Mouse (Mus musculus) CH12.LX (cell line): Measurements from ENCODE around the gene Smo. TPM values are rescaled to one million over a fixed set of nuclear protein-coding genes. Genes with fewer than 3 reads are reported as not detected.

ENCODE experiments used
- DNase-seq: peaks from one replicate; pipeline ENCODE4 v3.0.0-alpha.2; 2013; ENCODE audit errors: extremely low read depth
- H3K27ac ChIP-seq: 2 replicates; pipeline ENCODE4 v1.5.1; 2012; ENCODE audit warnings: low read depth, mild to moderate bottlenecking, control low read depth, moderate library complexity; ENCODE audit not compliant: insufficient read depth
- H3K27me3 ChIP-seq: replicated peaks from 2 replicates; pipeline ENCODE3; 2012; ENCODE audit warnings: inconsistent platforms
- H3K36me3 ChIP-seq, 2 experiments: replicated peaks in 1 of 2; 2 replicates each; pipeline versions ENCODE3 to v1.6.1; 2012; ENCODE audit warnings: inconsistent platforms in 1 of 2, low read length in 1 of 2, mild to moderate bottlenecking in 1 of 2, mixed read lengths in 1 of 2, moderate library complexity in 1 of 2; ENCODE audit not compliant: control insufficient read depth in 1 of 2, insufficient read depth in 1 of 2
- H3K4me1 ChIP-seq, 2 experiments: 2 replicates each; pipeline ENCODE4 v1.6.1; 2012; ENCODE audit warnings: inconsistent platforms in 1 of 2, moderate library complexity in 1 of 2; ENCODE audit not compliant: insufficient read depth in 2 of 2, control insufficient read depth in 1 of 2
- H3K4me2 ChIP-seq: 2 replicates; pipeline ENCODE4 v1.6.1; 2012; ENCODE audit warnings: low read depth, mild to moderate bottlenecking, control low read depth; ENCODE audit not compliant: poor library complexity, insufficient read depth, severe bottlenecking
- H3K4me3 ChIP-seq, 3 experiments: fragments of 150-350 bp in 1 of 3; sonication (generic) in 1 of 3; replicated peaks in 1 of 3; 2 replicates each; pipeline versions ENCODE3 to v1.5.1; 2011 to 2012; ENCODE audit warnings: low read depth in 2 of 3, low read length in 2 of 3, mild to moderate bottlenecking in 2 of 3, moderate library complexity in 2 of 3, control low read depth in 1 of 3, improper control_type of control experiment in 1 of 3, inconsistent platforms in 1 of 3, mixed read lengths in 1 of 3; ENCODE audit not compliant: poor library complexity in 1 of 3
- H3K79me2 ChIP-seq: replicated peaks from 2 replicates; pipeline ENCODE4 v1.6.1; 2012; ENCODE audit warnings: mild to moderate bottlenecking, moderate library complexity; ENCODE audit not compliant: control insufficient read depth, poor library complexity, insufficient read depth, severe bottlenecking; ENCODE audit errors: extremely low read depth
- H3K9ac ChIP-seq: 2 replicates; pipeline ENCODE4 v1.6.1; 2012; ENCODE audit warnings: low read depth, mild to moderate bottlenecking, control low read depth, moderate library complexity; ENCODE audit not compliant: insufficient read depth
- H3K9me3 ChIP-seq: replicated peaks from 2 replicates; pipeline ENCODE3; 2012; ENCODE audit warnings: low read length, inconsistent platforms, mixed read lengths
- BHLHE40 ChIP-seq: IDR thresholded peaks from 2 replicates; pipeline ENCODE4 v1.6.1; 2011; ENCODE audit warnings: mild to moderate bottlenecking, low read depth, low read length, improper control_type of control experiment
- CHD1 ChIP-seq: IDR thresholded peaks from 2 replicates; pipeline ENCODE4 v1.6.1; 2012; ENCODE audit warnings: low read depth, low read length, improper control_type of control experiment, inconsistent platforms
- CHD2 ChIP-seq: IDR thresholded peaks from 2 replicates; pipeline ENCODE4 v1.6.1; 2011; ENCODE audit warnings: low read length, improper control_type of control experiment
- CTCF ChIP-seq, 2 experiments: IDR thresholded peaks in 1 of 2; conservative IDR thresholded peaks in 1 of 2; 2 replicates each; pipeline ENCODE4 v1.5.1; 2011 to 2012; ENCODE audit warnings: low read depth in 2 of 2, low read length in 2 of 2, improper control_type of control experiment in 1 of 2, inconsistent platforms in 1 of 2, mild to moderate bottlenecking in 1 of 2, moderate library complexity in 1 of 2
- ELF1 ChIP-seq: IDR thresholded peaks from 2 replicates; pipeline ENCODE4 v1.6.1; 2014; ENCODE audit warnings: low read depth, mild to moderate bottlenecking, inconsistent platforms, low read length, improper control_type of control experiment
- ETS1 ChIP-seq: conservative IDR thresholded peaks from 2 replicates; pipeline ENCODE4 v1.6.1; 2012; ENCODE audit warnings: low read depth, mild to moderate bottlenecking, inconsistent platforms, low read length, improper control_type of control experiment, moderate library complexity
- GABPA ChIP-seq: IDR thresholded peaks from 2 replicates; pipeline ENCODE4 v1.6.1; 2012; ENCODE audit warnings: low read depth, low read length, improper control_type of control experiment, inconsistent platforms; ENCODE audit not compliant: insufficient replicate concordance
- IRF4 ChIP-seq: IDR thresholded peaks from 2 replicates; pipeline ENCODE4 v1.6.1; 2014; ENCODE audit warnings: low read depth, mild to moderate bottlenecking, inconsistent platforms, low read length, improper control_type of control experiment
- JUN ChIP-seq: IDR thresholded peaks from 2 replicates; pipeline ENCODE4 v1.6.1; 2011; ENCODE audit warnings: low read depth, mild to moderate bottlenecking, low read length, improper control_type of control experiment, moderate library complexity; ENCODE audit not compliant: insufficient read depth
- JUND ChIP-seq: conservative IDR thresholded peaks from 2 replicates; pipeline ENCODE4 v1.6.1; 2011; ENCODE audit warnings: low read depth, low read length, improper control_type of control experiment
- KAT2A ChIP-seq: IDR thresholded peaks from 2 replicates; pipeline ENCODE4 v1.6.1; 2012; ENCODE audit warnings: low read length, improper control_type of control experiment, inconsistent platforms; ENCODE audit not compliant: insufficient replicate concordance
- MAFK ChIP-seq: IDR thresholded peaks from 2 replicates; pipeline ENCODE4 v1.6.1; 2011; ENCODE audit warnings: low read length, improper control_type of control experiment; ENCODE audit not compliant: insufficient replicate concordance
- MAX ChIP-seq: IDR thresholded peaks from 2 replicates; pipeline ENCODE4 v1.6.1; 2011; ENCODE audit warnings: low read length, improper control_type of control experiment
- MAZ ChIP-seq: IDR thresholded peaks from 2 replicates; pipeline ENCODE4 v1.6.1; 2012; ENCODE audit warnings: low read depth, mild to moderate bottlenecking, inconsistent platforms, low read length, improper control_type of control experiment, moderate library complexity
- NELFE ChIP-seq: IDR thresholded peaks from 2 replicates; pipeline ENCODE4 v1.6.1; 2011; ENCODE audit warnings: low read depth, low read length, improper control_type of control experiment
- NRF1 ChIP-seq: IDR thresholded peaks from 2 replicates; pipeline ENCODE4 v1.6.1; 2014; ENCODE audit warnings: low read depth, mild to moderate bottlenecking, inconsistent platforms, low read length, improper control_type of control experiment, moderate library complexity
- POLR2A ChIP-seq: IDR thresholded peaks from 2 replicates; pipeline ENCODE4 v1.6.1; 2011; ENCODE audit warnings: low read depth, mild to moderate bottlenecking, improper control_type of control experiment, low read length
- POLR2AphosphoS2 ChIP-seq: IDR thresholded peaks from 2 replicates; pipeline ENCODE4 v1.6.1; 2011; ENCODE audit warnings: low read depth, low read length, improper control_type of control experiment
- RAD21 ChIP-seq: IDR thresholded peaks from 2 replicates; pipeline ENCODE4 v1.6.1; 2011; ENCODE audit warnings: low read depth, mild to moderate bottlenecking, low read length, improper control_type of control experiment, moderate library complexity
- SIN3A ChIP-seq: IDR thresholded peaks from 2 replicates; pipeline ENCODE4 v1.6.1; 2012; ENCODE audit warnings: low read length, improper control_type of control experiment, inconsistent platforms
- TCF12 ChIP-seq: IDR thresholded peaks from 2 replicates; pipeline ENCODE4 v1.6.1; 2014; ENCODE audit warnings: low read depth, mild to moderate bottlenecking, inconsistent platforms, low read length, improper control_type of control experiment
- UBTF ChIP-seq: IDR thresholded peaks from 2 replicates; pipeline ENCODE4 v1.6.1; 2012; ENCODE audit warnings: low read depth, mild to moderate bottlenecking, inconsistent platforms, low read length, improper control_type of control experiment, moderate library complexity
- USF2 ChIP-seq: conservative IDR thresholded peaks from 2 replicates; pipeline ENCODE4 v1.6.1; 2011; ENCODE audit warnings: low read depth, low read length, improper control_type of control experiment
- ZMIZ1 ChIP-seq: IDR thresholded peaks from 2 replicates; pipeline ENCODE4 v1.6.1; 2012; ENCODE audit warnings: low read depth, mild to moderate bottlenecking, inconsistent platforms, low read length, improper control_type of control experiment
- ZNF384 ChIP-seq: IDR thresholded peaks from 2 replicates; pipeline ENCODE4 v1.6.1; 2012; ENCODE audit warnings: low read depth, low read length, improper control_type of control experiment, inconsistent platforms
- dilution Hi-C: fragments of 300-500 bp; cut with MboI; formaldehyde crosslinking; loops from 2 replicates; pipeline ENCODE4 v1.14.3; 2020; ENCODE audit warnings: low sequenced_read_pairs; ENCODE audit not compliant: extremely low pct_unique_long_range_greater_than_20kb, extremely low pct_ligation_motif_present
- in situ Hi-C: fragments of 300-500 bp; cut with MboI; formaldehyde crosslinking; loops from 3 replicates; pipeline ENCODE4 v1.14.3; 2019; ENCODE audit warnings: low sequenced_read_pairs, low pct_ligation_motif_present, low pct_unique_long_range_greater_than_20kb, mixed read lengths
- polyA plus RNA-seq: library from polyadenylated mRNA; unstranded; fragments of >175 nt; gene quantifications from 2 replicates; pipeline ENCODE4 v1.2.1, GENCODE M21; 2012; ENCODE audit warnings: low read depth; ENCODE audit not compliant: insufficient read length
- total RNA-seq, 2 experiments: library from RNA; depleted of rRNA; stranded (reverse); fragments of 300-350 nt in 1 of 2; fragments of >200 nt in 1 of 2; gene quantifications; 2 replicates each; pipeline ENCODE4 v1.2.3; 2012 to 2014

Gene Smo
- total and polyA plus RNA-seq, 3 experiments = 0.04 to 0.17 TPM; not detected in 1

GRCm38 (mm10) chr6:29689458-29689857 lies 45.8 kb upstream of the Smo start:
- peaks cover 34% of the 10 kb centered on the region for H3K27me3 ChIP-seq
- peaks cover 0 to 3% of the 10 kb centered on the region in 2 experiments; a peak in 2 of 4 replicates for H3K4me1 ChIP-seq
- in situ Hi-C loops = no loop called here
- H3K4me2 ChIP-seq = no peak overlapping the region
- H3K4me3 ChIP-seq = no peak overlapping the region
- DNase-seq = no peak
- no peaks in the 10 kb centered on the region for H3K9me3 ChIP-seq
- no peak overlapping the region for H3K27ac ChIP-seq
- H3K79me2 ChIP-seq = no peaks in the 10 kb centered on the region
- dilution Hi-C loops = no loop called here
- no peaks in the 10 kb centered on the region for H3K36me3 ChIP-seq
- no peak overlapping the region for H3K9ac ChIP-seq
- TF ChIP-seq CHD1 (no peak), CTCF (conservative IDR thresholded peaks at IDR 0.05 in 1 of 2, IDR thresholded peaks at IDR 0.05 in 1 of 2; ENCODE audit: low read depth in 2 of 2, low read length in 2 of 2) (no peak), KAT2A (no peak), NELFE (no peak), USF2 (no peak), POLR2AphosphoS2 (no peak), ZNF384 (no peak), BHLHE40 (no peak)

GRCm38 (mm10) chr6:29693953-29694352 lies 41.4 kb upstream of the Smo start, which contains the start of gene Tspan33:
Gene Tspan33, plus strand, starts transcription at chr6:29694222.
- H3K27me3 ChIP-seq = peaks cover 32% of the 10 kb centered on the region
- H3K9me3 ChIP-seq = no peaks in the 10 kb centered on the region
- peak; percentile 75 for DNase-seq
- peak within 1 kb of the TSS; percentile 84 for H3K4me2 ChIP-seq
- peak within 1 kb of the TSS; percentile 61 for H3K9ac ChIP-seq
- H3K4me3 ChIP-seq = peak within 1 kb of the TSS; percentile 54 to 90 (median 82)
- dilution Hi-C loops = no loop called here
- peaks cover 0 to 2% of the 10 kb centered on the region in 2 experiments for H3K36me3 ChIP-seq
- H3K4me1 ChIP-seq = peaks cover 0 to 34% of the 10 kb centered on the region in 2 experiments; a peak in 2 of 4 replicates
- TF ChIP-seq IRF4 (peak; percentile 10; the same call in 1 of the 2 replicates), MAX (0 out of 2 replicates have a peak, but pooled peaks have one; percentile 31), ZMIZ1 (peak; percentile 31; the same call in 1 of the 2 replicates), MAZ (0 out of 2 replicates have a peak, but pooled peaks have one; percentile 68), MAFK (no peak), GABPA (no peak), RAD21 (no peak), SIN3A (peak; percentile 65; the same call in 1 of the 2 replicates), ETS1 (no peak), UBTF (0 out of 2 replicates have a peak, but pooled peaks have one; percentile 39), JUND (no peak), NRF1 (peak; percentile 43; the same call in 1 of the 2 replicates), ELF1 (peak; percentile 31; the same call in 1 of the 2 replicates), CHD2 (peak; percentile 86), JUN (no peak), TCF12 (peak; percentile 38; the same call in 1 of the 2 replicates), USF2 (no peak), POLR2A (peak; percentile 27; the same call in 1 of the 2 replicates)
- TF ChIP-seq, all 38 proteins: peak for 11
- no peaks in the 10 kb centered on the region for H3K79me2 ChIP-seq
- H3K27ac ChIP-seq = no peak within 1 kb of the TSS
- in situ Hi-C loops = no loop called here
